29 mouse cellular contexts compared by ENCODE assay signal in the genomic region with DNA sequence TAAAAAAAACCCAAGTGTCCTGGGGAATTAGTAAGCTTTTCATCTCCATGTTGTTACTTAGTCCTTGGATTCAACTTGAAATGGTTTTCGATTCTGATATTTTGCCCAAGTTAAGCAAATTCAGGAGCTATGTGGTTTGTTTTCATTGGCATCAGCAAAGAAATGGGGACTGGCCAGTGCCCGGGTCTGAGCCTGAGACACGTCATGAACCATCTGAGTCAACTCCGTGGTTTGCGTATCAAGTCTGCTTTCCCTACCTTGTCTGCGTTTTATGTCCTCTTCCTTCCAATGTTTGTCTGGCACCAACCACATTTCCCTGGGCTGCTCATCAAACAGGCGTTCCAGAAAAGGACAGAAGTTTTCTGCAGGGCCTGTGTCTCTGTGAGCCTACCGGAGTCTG.
A peak's percentile ranks its signal among the peaks of the same experiment; 100 is the strongest.
DNase-seq lines count a peak whose midpoint lies in the region; ATAC-seq and TF ChIP-seq lines count a peak whose summit lies in the region.
"Had no signal": no experiment of that assay in that cellular context is flagged by ENCODE, and none has a peak within 500 bp of the region (broad histone marks: within the 10 kb centered on the region; RNA-seq: fewer than 3 reads in every experiment).

No protein-coding gene starts in this region.

- H3K4me2 ChIP-seq in liver, embryonic 12.5 days = no peak overlapping the region
- no peak overlapping the region for H3K4me2 ChIP-seq in midbrain, embryonic 16.5 days (ENCODE audit: low read length)
- H3K4me2 ChIP-seq: embryonic facial prominence, embryonic 13.5 days; heart, embryonic 12.5 days; heart, embryonic 15.5 days; hindbrain, embryonic 13.5 days; intestine, embryonic 15.5 days had no signal

- no peaks in the 10 kb centered on the region for H3K79me3 ChIP-seq in C2C12 (ENCODE audit: low read depth)

- POLR2A ChIA-PET in Patski (lab: Charles Lee) = no interaction called here

- H3K27me3 ChIP-seq in C2C12 (ENCODE audit: control insufficient read depth, insufficient read depth, insufficient read length) (no peaks in the 10 kb centered on the region), Patski (no peaks in the 10 kb centered on the region)
- H3K27me3 ChIP-seq in liver, embryonic 12.5 days (replicated peaks) = no peaks in the 10 kb centered on the region
- no peaks in the 10 kb centered on the region for H3K27me3 ChIP-seq in midbrain, embryonic 16.5 days (ENCODE audit: control insufficient read depth, insufficient read depth, low read depth, low read length)
- H3K27me3 ChIP-seq: embryonic facial prominence, embryonic 13.5 days; heart, embryonic 12.5 days; heart, embryonic 15.5 days; hindbrain, embryonic 13.5 days; intestine, embryonic 15.5 days had no signal

- H3K27ac ChIP-seq in liver, embryonic 12.5 days = no peak overlapping the region
- no peak overlapping the region for H3K27ac ChIP-seq in midbrain, embryonic 16.5 days (ENCODE audit: low read length)
- H3K27ac ChIP-seq: embryonic facial prominence, embryonic 10.5 days; embryonic facial prominence, embryonic 13.5 days; heart, embryonic 15.5 days; hindbrain, embryonic 10.5 days; hindbrain, embryonic 13.5 days; intestine, embryonic 15.5 days had no signal

- CTCF ChIA-PET in Patski (lab: Charles Lee) = no interaction called here

- H3ac ChIP-seq in C2C12 (ENCODE audit: control insufficient read depth, insufficient read length, low read depth) = no peak overlapping the region

- no peaks in the 10 kb centered on the region for H3K79me2 ChIP-seq in C2C12 (ENCODE audit: control insufficient read depth, insufficient read depth)

- H3K4me1 ChIP-seq in liver, embryonic 12.5 days = no peaks in the 10 kb centered on the region
- H3K4me1 ChIP-seq in midbrain, embryonic 16.5 days (ENCODE audit: control insufficient read depth, insufficient read depth, low read length) = no peaks in the 10 kb centered on the region
- H3K4me1 ChIP-seq: embryonic facial prominence, embryonic 10.5 days; embryonic facial prominence, embryonic 13.5 days; heart, embryonic 12.5 days; hindbrain, embryonic 10.5 days; hindbrain, embryonic 13.5 days; intestine, embryonic 15.5 days had no signal

- peak; percentile 52 for ATAC-seq in Patski
- ATAC-seq in liver, embryonic 12.5 days = no peak
- no peak for ATAC-seq in midbrain, embryonic 16.5 days
- ATAC-seq: forebrain, embryonic 14.5 days; forebrain, postnatal 0 days; hindbrain, embryonic 16.5 days; intestine, embryonic 15.5 days had no signal

- DNase-seq in 3T3-L1 (ENCODE audit: low read depth, low spot score) = peak; percentile 85
- no peak for DNase-seq in Patski (ENCODE audit: low read depth, low spot score)
- DNase-seq in fibroblast of lung, adult 2 months (ENCODE audit: low read depth) = peak; percentile 85
- no peak for DNase-seq in MN1 (ENCODE audit: low spot score)
- no peak for DNase-seq in left cerebral cortex, postnatal 10 days (ENCODE audit: extremely low spot score in 1 of 2, low spot score in 2 of 2)
- DNase-seq: adrenal gland, adult 2 months; adrenal gland, postnatal 14 days; cerebellum, adult 11 months; cerebellum, adult 2 months; cerebellum, adult 9-11 months; cerebellum, postnatal 36 days; embryo, embryonic 11 days; forebrain, postnatal 0 days; gastrocnemius, postnatal 25 days; heart, adult 18-20 months; heart, postnatal 10 days; heart, postnatal 36 days had no signal

- H3K9ac ChIP-seq in liver, embryonic 12.5 days = no peak overlapping the region
- H3K9ac ChIP-seq in midbrain, embryonic 16.5 days (ENCODE audit: low read depth, low read length) = no peak overlapping the region
- H3K9ac ChIP-seq: embryonic facial prominence, embryonic 13.5 days; forebrain, postnatal 0 days; heart, embryonic 12.5 days; heart, embryonic 15.5 days; hindbrain, embryonic 13.5 days; intestine, embryonic 15.5 days had no signal

- intact Hi-C loops in left cerebral cortex, postnatal 10 days (cut with DNase I) = no loop called here

- in situ Hi-C loops in Patski (cut with MboI; ENCODE audit: low pct_unique_long_range_greater_than_20kb) = no loop called here

- no peak overlapping the region for H3K4me3 ChIP-seq in C2C12 (ENCODE audit: insufficient read depth, poor library complexity, severe bottlenecking)
- H3K4me3 ChIP-seq in liver, embryonic 12.5 days = no peak overlapping the region
- no peak overlapping the region for H3K4me3 ChIP-seq in midbrain, embryonic 16.5 days (ENCODE audit: low read depth, low read length)
- H3K4me3 ChIP-seq: embryonic facial prominence, embryonic 10.5 days; embryonic facial prominence, embryonic 13.5 days; heart, embryonic 12.5 days; heart, embryonic 15.5 days; hindbrain, embryonic 10.5 days; hindbrain, embryonic 13.5 days; intestine, embryonic 15.5 days had no signal

- H3K36me3 ChIP-seq in C2C12 (ENCODE audit: control insufficient read depth, insufficient read depth) = no peaks in the 10 kb centered on the region
- H3K36me3 ChIP-seq in liver, embryonic 12.5 days = no peaks in the 10 kb centered on the region
- no peaks in the 10 kb centered on the region for H3K36me3 ChIP-seq in midbrain, embryonic 16.5 days (ENCODE audit: control insufficient read depth, insufficient read depth, low read length)
- H3K36me3 ChIP-seq: embryonic facial prominence, embryonic 10.5 days; embryonic facial prominence, embryonic 13.5 days; heart, embryonic 12.5 days; heart, embryonic 15.5 days; hindbrain, embryonic 10.5 days; hindbrain, embryonic 13.5 days; intestine, embryonic 15.5 days had no signal

- no peaks in the 10 kb centered on the region for H3K9me3 ChIP-seq in liver, embryonic 12.5 days (replicated peaks)
- H3K9me3 ChIP-seq in midbrain, embryonic 16.5 days (replicated peaks; ENCODE audit: control insufficient read depth, low read length, poor library complexity, severe bottlenecking) = no peaks in the 10 kb centered on the region
- H3K9me3 ChIP-seq: embryonic facial prominence, embryonic 10.5 days; embryonic facial prominence, embryonic 13.5 days; heart, embryonic 12.5 days; heart, embryonic 15.5 days; hindbrain, embryonic 10.5 days; hindbrain, embryonic 13.5 days; intestine, embryonic 15.5 days had no signal

- 68% methylated on average over 8 of the region's 8 CpGs for WGBS in liver, embryonic 12.5 days (ENCODE audit: insufficient replicate concordance)
- 95% methylated on average over 8 of the region's 8 CpGs for WGBS in midbrain, embryonic 16.5 days

- no peak for TF ChIP-seq CTCF in C2C12 (IDR thresholded peaks at IDR 0.05; ENCODE audit: control insufficient read depth, insufficient read depth, insufficient read length)
- TF ChIP-seq CTCF in Patski (IDR thresholded peaks at IDR 0.05) = no peak

TF ChIP-seq in C2C12, 6 proteins besides CTCF, POLR2A, EP300 and RAD21:
- TF ChIP-seq FOSL1 (IDR thresholded peaks at IDR 0.05; ENCODE audit: insufficient read depth, low read length, poor library complexity, severe bottlenecking) (peak; percentile 56), MYOD1 (IDR thresholded peaks at IDR 0.05; ENCODE audit: control insufficient read depth, insufficient read length, low read depth) (peak; percentile 21), CEBPB (IDR thresholded peaks at IDR 0.05; ENCODE audit: low read depth) (no peak)

Comparison
In these comparisons a context has a peak if more than half of its experiments do, and no peak if none do; other contexts are left out.
1. DNase-seq: peak in 3T3-L1 (single experiment) and fibroblast of lung, adult 2 months (single experiment); none in Patski (single experiment), MN1 (single experiment) and left cerebral cortex, postnatal 10 days (0 of 2).